Mouse (Mus musculus) hindbrain, embryonic 13.5 days (tissue): ENCODE data around the gene Gm5849. TPM values are rescaled to one million over a fixed set of nuclear protein-coding genes. Genes with fewer than 3 reads are reported as not detected.
"Not testable (repeated sequence)": the region's sequence is repeated elsewhere in the genome, so short reads cannot be mapped to it uniquely, and the experiment has no call there.

Source experiments
- ATAC-seq: fragments of 200-750 bp; cut with Nextera tagmentation; 2 replicates; pipeline ENCODE4 v1.8.0; 2017; ENCODE audit warnings: moderate TSS enrichment; ENCODE audit not compliant: low FRiP score
- H3K27ac ChIP-seq: fragments of 300-500 bp; sonication (generic); 2 replicates; pipeline ENCODE4 v1.5.1; 2015; ENCODE audit warnings: inconsistent platforms, mild to moderate bottlenecking, moderate library complexity
- H3K27me3 ChIP-seq: fragments of 300-500 bp; sonication (generic); 2 replicates; pipeline ENCODE4 v1.6.1; 2015; ENCODE audit warnings: mild to moderate bottlenecking, inconsistent platforms
- H3K36me3 ChIP-seq: fragments of 300-500 bp; sonication (generic); 2 replicates; pipeline ENCODE4 v1.6.1; 2015; ENCODE audit warnings: mild to moderate bottlenecking, inconsistent platforms
- H3K4me1 ChIP-seq: fragments of 300-500 bp; sonication (generic); replicated peaks from 2 replicates; pipeline ENCODE4 v1.6.1; 2015; ENCODE audit warnings: inconsistent platforms
- H3K4me2 ChIP-seq: fragments of 300-500 bp; sonication (generic); 2 replicates; pipeline ENCODE4 v1.6.1; 2015; ENCODE audit warnings: inconsistent platforms, mild to moderate bottlenecking, moderate library complexity
- H3K4me3 ChIP-seq: fragments of 300-500 bp; sonication (generic); 2 replicates; pipeline ENCODE4 v1.5.1; 2015; ENCODE audit warnings: mild to moderate bottlenecking, inconsistent platforms
- H3K9ac ChIP-seq: fragments of 300-500 bp; sonication (generic); 2 replicates; pipeline ENCODE4 v1.6.1; 2015; ENCODE audit warnings: mild to moderate bottlenecking, inconsistent platforms
- H3K9me3 ChIP-seq: fragments of 300-500 bp; sonication (generic); 2 replicates; pipeline ENCODE4 v1.6.1; 2016; ENCODE audit warnings: inconsistent platforms
- WGBS: fragments of 180-500 bp; shearing (Covaris S2); methylation state at CpG from one replicate; pipeline ENCODE4 v1.1.7; 2015; 5-methylcytosine and 5-hydroxymethylcytosine counted together
- polyA plus RNA-seq: library from polyadenylated mRNA; unstranded; fragments of >200 nt; fragmentation: Nextera tagmentation; extraction: Ambion mirVana; gene quantifications from 2 replicates; pipeline ENCODE4 v1.2.1, GENCODE M21; 2015

Gm5849 gene
- not detected in 2 replicates for polyA plus RNA-seq

- WGBS: 96% methylated on average over 1 of the region's 1 CpGs
- not testable (repeated sequence) for H3K27me3 ChIP-seq, H3K9ac ChIP-seq, H3K4me1 ChIP-seq, H3K4me2 ChIP-seq, ATAC-seq, H3K27ac ChIP-seq, H3K4me3 ChIP-seq, H3K9me3 ChIP-seq, H3K36me3 ChIP-seq
These were observed at the start of gene Gm5849 for GRCm38 (mm10) chr3:90777776-90778175. Gene Gm5849, minus strand, starts transcription at chr3:90777876.

- Histone ChIP-seq H3K9ac (no peak overlapping the region), H3K27me3 (no peaks in the 10 kb centered on the region), H3K4me2 (no peak overlapping the region), H3K4me3 (no peak overlapping the region), H3K27ac (no peak overlapping the region), H3K36me3 (no peaks in the 10 kb centered on the region), H3K4me1 (no peaks in the 10 kb centered on the region), H3K9me3 (no peaks in the 10 kb centered on the region)
- WGBS: 96% methylated on average over 1 of the region's 1 CpGs
- ATAC-seq: no peak
These were observed 28.0 kb downstream of the Gm5849 start for GRCm38 (mm10) chr3:90749658-90750057.

- H3K4me1 ChIP-seq: no peaks in the 10 kb centered on the region
- no peak for ATAC-seq
- WGBS: 91% methylated on average over 3 of the region's 3 CpGs
- no peak within 1 kb of the TSS for H3K4me2 ChIP-seq
- no peak within 1 kb of the TSS for H3K27ac ChIP-seq
- H3K9ac ChIP-seq: no peak within 1 kb of the TSS
- H3K36me3 ChIP-seq: no peaks in the 10 kb centered on the region
- no peak within 1 kb of the TSS for H3K4me3 ChIP-seq
- H3K27me3 ChIP-seq: no peaks in the 10 kb centered on the region
- H3K9me3 ChIP-seq: no peaks in the 10 kb centered on the region
These were observed 51.1 kb downstream of the Gm5849 start, which contains the start of gene Pglyrp4 for GRCm38 (mm10) chr3:90726606-90727005. Gene Pglyrp4, plus strand, starts transcription at chr3:90726906.

Other genes starting within 250 kb of the Gm5849 start
- gene S100a16, start 240.6 kb downstream of the Gm5849 start, polyA plus RNA-seq: 33.6 and 37.9 TPM in 2 replicates
- 1.3 and 1.8 TPM in 2 replicates for gene S100a3, start 217.3 kb downstream of the Gm5849 start, polyA plus RNA-seq
- not detected in 2 replicates for gene S100a2, start 187.6 kb downstream of the Gm5849 start, polyA plus RNA-seq
- gene Gm42674, start 176.0 kb downstream of the Gm5849 start, polyA plus RNA-seq: not detected in 2 replicates
- 0.75 and 1.5 TPM in 2 replicates for gene S100a4, start 174.1 kb downstream of the Gm5849 start, polyA plus RNA-seq
- gene S100a5, start 169.4 kb downstream of the Gm5849 start, polyA plus RNA-seq: not detected in 2 replicates
- 38.4 and 42.3 TPM in 2 replicates for gene S100a6, start 165.0 kb downstream of the Gm5849 start, polyA plus RNA-seq
- gene S100a7a, start 123.9 kb downstream of the Gm5849 start, polyA plus RNA-seq: not detected in 2 replicates
- 8.9 and 11.2 TPM in 2 replicates for gene S100a8, start 108.9 kb downstream of the Gm5849 start, polyA plus RNA-seq
- gene S100a9, start 82.2 kb downstream of the Gm5849 start, polyA plus RNA-seq: 5.9 and 7.7 TPM in 2 replicates
- not detected in 2 replicates for gene Pglyrp4, start 51.0 kb downstream of the Gm5849 start, polyA plus RNA-seq